Mouse (Mus musculus) liver, adult (tissue): Measurements from ENCODE around the gene Ttc25.
A peak's percentile ranks its signal among the peaks of the same experiment; 100 is the strongest.

Experiments
- GATA4 ChIP-seq: IDR thresholded peaks from 2 replicates; pipeline ENCODE4 v1.6.1; 2014; ENCODE audit warnings: mild to moderate bottlenecking, low read length; ENCODE audit not compliant: insufficient replicate concordance

Ttc25 gene

GRCm38 (mm10) chr11:100544832-100545745, at the start of gene Ttc25:
TSS of gene Ttc25 (plus strand) at chr11:100545607.
- TF ChIP-seq GATA4: peak; percentile 88; the same call in 1 of the 2 replicates

GRCm38 (mm10) chr11:100500241-100500640, 45.2 kb upstream of the Ttc25 start:
- TF ChIP-seq GATA4: no peak

GRCm38 (mm10) chr11:100500651-100501050, 44.8 kb upstream of the Ttc25 start:
- no peak for TF ChIP-seq GATA4

- TF ChIP-seq GATA4: no peak
Measured at GRCm38 (mm10) chr11:100501321-100501720, 44.1 kb upstream of the Ttc25 start.

GRCm38 (mm10) chr11:100504990-100505660, 40.3 kb upstream of the Ttc25 start:
- no peak for TF ChIP-seq GATA4

- no peak for TF ChIP-seq GATA4
Measured at GRCm38 (mm10) chr11:100505997-100506396, 39.4 kb upstream of the Ttc25 start.

- TF ChIP-seq GATA4: no peak
Measured at GRCm38 (mm10) chr11:100510556-100510955, 34.9 kb upstream of the Ttc25 start.

- no peak for TF ChIP-seq GATA4
Measured at GRCm38 (mm10) chr11:100512384-100512783, 33.0 kb upstream of the Ttc25 start.

GRCm38 (mm10) chr11:100513716-100514115, 31.7 kb upstream of the Ttc25 start:
- no peak for TF ChIP-seq GATA4

- no peak for TF ChIP-seq GATA4
Measured at GRCm38 (mm10) chr11:100515061-100515460, 30.3 kb upstream of the Ttc25 start.

- no peak for TF ChIP-seq GATA4
Measured at GRCm38 (mm10) chr11:100515789-100516188, 29.6 kb upstream of the Ttc25 start.

GRCm38 (mm10) chr11:100516291-100516690, 29.1 kb upstream of the Ttc25 start:
- TF ChIP-seq GATA4: no peak

- TF ChIP-seq GATA4: no peak
Measured at GRCm38 (mm10) chr11:100518188-100518591, 27.2 kb upstream of the Ttc25 start.

- TF ChIP-seq GATA4: no peak
Measured at GRCm38 (mm10) chr11:100519188-100519587, 26.2 kb upstream of the Ttc25 start.

- no peak for TF ChIP-seq GATA4
Measured at GRCm38 (mm10) chr11:100520838-100521237, 24.6 kb upstream of the Ttc25 start.

- no peak for TF ChIP-seq GATA4
Measured at GRCm38 (mm10) chr11:100524358-100524757, 21.0 kb upstream of the Ttc25 start.
